Mouse (Mus musculus) liver, embryonic 14.5 days (tissue): ENCODE data around the gene Kcnh2.

Experiments
- CTCF ChIP-seq: IDR thresholded peaks from 2 replicates; pipeline ENCODE4 v1.5.1; 2016; ENCODE audit warnings: antibody characterized with exemption, low read depth, control low read depth
- EP300 ChIP-seq: IDR thresholded peaks from 2 replicates; pipeline ENCODE4 v1.6.1; 2016; ENCODE audit warnings: antibody characterized with exemption, low read depth

GRCm38 (mm10) chr5:24348546-24348945 lies 2.9 kb downstream of the Kcnh2 start:
- TF ChIP-seq CTCF (no peak), EP300 (no peak)
